Mouse (Mus musculus) G1E (cell line): ENCODE results near the gene Clmp. TPM values are rescaled to one million over a fixed set of nuclear protein-coding genes. Genes with fewer than 3 reads are reported as not detected.
A peak's percentile ranks its signal among the peaks of the same experiment; 100 is the strongest.

Source experiments
- ATAC-seq: 2 replicates; pipeline ENCODE4 v1.8.0; 2016; ENCODE audit warnings: mild to moderate bottlenecking; ENCODE audit not compliant: insufficient number of reproducible peaks, poor library complexity, low FRiP score, severe bottlenecking; ENCODE audit errors: extremely low read depth
- DNase-seq: peaks from one replicate; pipeline ENCODE4 v3.0.0; 2012; ENCODE audit warnings: low spot score
- H3K27me3 ChIP-seq: 2 replicates; pipeline ENCODE4 v1.6.1; 2012; ENCODE audit warnings: mild to moderate bottlenecking, low read length, inconsistent platforms; ENCODE audit not compliant: insufficient read depth
- H3K36me3 ChIP-seq: replicated peaks from 2 replicates; pipeline ENCODE3; 2012; ENCODE audit warnings: mild to moderate bottlenecking, inconsistent platforms
- H3K4me1 ChIP-seq: 2 replicates; pipeline ENCODE4 v1.6.1; 2012; ENCODE audit warnings: low read depth, low read length, inconsistent platforms, mixed read lengths; ENCODE audit not compliant: insufficient read depth
- H3K4me3 ChIP-seq: 2 replicates; pipeline ENCODE4 v1.5.1; 2012; ENCODE audit warnings: low read depth, mild to moderate bottlenecking, inconsistent platforms, low read length, moderate library complexity, mixed read lengths
- H3K9me3 ChIP-seq: replicated peaks from 2 replicates; pipeline ENCODE4 v1.6.1; 2012; ENCODE audit warnings: inconsistent platforms
- CTCF ChIP-seq: IDR thresholded peaks from 2 replicates; pipeline ENCODE4 v1.5.1; 2012; ENCODE audit warnings: low read depth, low read length, inconsistent platforms, mixed read lengths
- GATA1 ChIP-seq: IDR thresholded peaks from 2 replicates; pipeline ENCODE4 v1.6.1; 2012; ENCODE audit warnings: borderline replicate concordance, low read length, inconsistent platforms, mixed read lengths
- GATA2 ChIP-seq: IDR thresholded peaks from 2 replicates; pipeline ENCODE4 v1.6.1; 2012; ENCODE audit warnings: low read depth, low read length, inconsistent platforms, borderline replicate concordance
- POLR2AphosphoS5 ChIP-seq: IDR thresholded peaks from 2 replicates; pipeline ENCODE4 v1.6.1; 2012; ENCODE audit warnings: low read depth, low read length, inconsistent platforms; ENCODE audit not compliant: insufficient replicate concordance
- TAL1 ChIP-seq: conservative IDR thresholded peaks from 2 replicates; pipeline ENCODE4 v1.6.1; 2012; ENCODE audit warnings: low read depth, low read length, inconsistent platforms, mixed read lengths
- polyA plus RNA-seq: library from polyadenylated mRNA; stranded (reverse); fragments of >175 nt; gene quantifications from 2 replicates; pipeline ENCODE4 v1.2.3, GENCODE M21; 2012
- total RNA-seq, 2 experiments: library from RNA; stranded (forward) in 1 of 2; stranded (reverse) in 1 of 2; fragments of 200-1000 nt in 1 of 2; fragments of >200 nt in 1 of 2; fragmentation: Nextera tagmentation in 1 of 2; gene quantifications; 2 replicates each; pipeline ENCODE4 v1.2.3; 2014 to 2017

Gene Clmp
- total and polyA plus RNA-seq, 3 experiments, result 0.05 TPM; not detected in 2

GRCm38 (mm10) chr9:40743525-40744034, 57.8 kb downstream of the Clmp start:
- no peak for ATAC-seq
- H3K4me3 ChIP-seq, result no peak overlapping the region

GRCm38 (mm10) chr9:40744233-40744632, 58.5 kb downstream of the Clmp start:
- ATAC-seq (no peak), DNase-seq (no peak)
- Histone ChIP-seq H3K4me3 (no peak overlapping the region), H3K27me3 (peaks cover 4% of the 10 kb centered on the region), H3K9me3 (no peaks in the 10 kb centered on the region), H3K4me1 (no peaks in the 10 kb centered on the region), H3K36me3 (no peaks in the 10 kb centered on the region)
- no peak for TF ChIP-seq GATA2
- no peak for TF ChIP-seq CTCF
- no peak for TF ChIP-seq POLR2AphosphoS5
- TF ChIP-seq GATA1, result no peak
- TF ChIP-seq TAL1, result no peak

More at GRCm38 (mm10) chr9:40743525-40744034, 57.8 kb downstream of the Clmp start:
- H3K9me3 ChIP-seq, result no peaks in the 10 kb centered on the region
- peaks cover 4% of the 10 kb centered on the region for H3K27me3 ChIP-seq
- DNase-seq, result no peak
- H3K4me1 ChIP-seq, result no peaks in the 10 kb centered on the region
- no peak for TF ChIP-seq GATA2
- no peak for TF ChIP-seq TAL1
- TF ChIP-seq POLR2AphosphoS5, result no peak
- no peak for TF ChIP-seq GATA1
- no peak for TF ChIP-seq CTCF
- no peaks in the 10 kb centered on the region for H3K36me3 ChIP-seq

- H3K36me3 ChIP-seq, result no peaks in the 10 kb centered on the region
- H3K4me3 ChIP-seq, result no peak overlapping the region
- H3K9me3 ChIP-seq, result no peaks in the 10 kb centered on the region
- no peak for DNase-seq
- no peak for ATAC-seq
- no peak for TF ChIP-seq POLR2AphosphoS5
- TF ChIP-seq CTCF, result no peak
- no peak for TF ChIP-seq GATA1
- TF ChIP-seq GATA2, result no peak
- TF ChIP-seq TAL1, result no peak
- peaks cover 4% of the 10 kb centered on the region for H3K27me3 ChIP-seq
- H3K4me1 ChIP-seq, result no peaks in the 10 kb centered on the region
Measured at GRCm38 (mm10) chr9:40746796-40747195, 61.0 kb downstream of the Clmp start.

GRCm38 (mm10) chr9:40747249-40747648, 61.5 kb downstream of the Clmp start:
- no peaks in the 10 kb centered on the region for H3K9me3 ChIP-seq
- ATAC-seq, result no peak

GRCm38 (mm10) chr9:40749832-40750620, 64.3 kb downstream of the Clmp start:
- H3K27me3 ChIP-seq, result peaks cover 4% of the 10 kb centered on the region
- H3K4me1 ChIP-seq, result no peaks in the 10 kb centered on the region
- no peak for ATAC-seq
- no peak overlapping the region for H3K4me3 ChIP-seq
- no peaks in the 10 kb centered on the region for H3K36me3 ChIP-seq
- no peak for DNase-seq
- TF ChIP-seq TAL1, result no peak
- no peaks in the 10 kb centered on the region for H3K9me3 ChIP-seq

More at GRCm38 (mm10) chr9:40747249-40747648, 61.5 kb downstream of the Clmp start:
- H3K27me3 ChIP-seq, result peaks cover 4% of the 10 kb centered on the region
- no peaks in the 10 kb centered on the region for H3K36me3 ChIP-seq
- H3K4me1 ChIP-seq, result no peaks in the 10 kb centered on the region
- H3K4me3 ChIP-seq, result no peak overlapping the region
- TF ChIP-seq GATA1 (no peak), POLR2AphosphoS5 (no peak), GATA2 (no peak), CTCF (no peak), TAL1 (no peak)
- DNase-seq, result no peak

- H3K27me3 ChIP-seq, result peaks cover 2% of the 10 kb centered on the region
- no peaks in the 10 kb centered on the region for H3K4me1 ChIP-seq
- H3K9me3 ChIP-seq, result no peaks in the 10 kb centered on the region
- DNase-seq (no peak), ATAC-seq (no peak)
- no peak overlapping the region for H3K4me3 ChIP-seq
- no peak for TF ChIP-seq GATA2
- no peak for TF ChIP-seq TAL1
- H3K36me3 ChIP-seq, result no peaks in the 10 kb centered on the region
Measured at GRCm38 (mm10) chr9:40751749-40752148, 66.0 kb downstream of the Clmp start.

- DNase-seq (peak; percentile 25), ATAC-seq (no peak; the same call in 1 of the 2 replicates)
- Histone ChIP-seq H3K9me3 (no peaks in the 10 kb centered on the region), H3K36me3 (no peaks in the 10 kb centered on the region), H3K27me3 (peaks cover 11% of the 10 kb centered on the region; the same call in 1 of the 2 replicates), H3K4me1 (no peaks in the 10 kb centered on the region), H3K4me3 (no peak overlapping the region)
- TF ChIP-seq POLR2AphosphoS5 (no peak), GATA1 (no peak), GATA2 (no peak), CTCF (peak; percentile 65), TAL1 (no peak)
Measured at GRCm38 (mm10) chr9:40756401-40756800, 70.6 kb downstream of the Clmp start.
